Mouse (Mus musculus) ES-CJ7 (cell line): ENCODE results near the gene Mcu.

ENCODE experiments used
- DNase-seq: peaks from one replicate; pipeline ENCODE4 v3.0.0; 2011; ENCODE audit warnings: low read depth, low spot score

Mcu gene

DNA sequence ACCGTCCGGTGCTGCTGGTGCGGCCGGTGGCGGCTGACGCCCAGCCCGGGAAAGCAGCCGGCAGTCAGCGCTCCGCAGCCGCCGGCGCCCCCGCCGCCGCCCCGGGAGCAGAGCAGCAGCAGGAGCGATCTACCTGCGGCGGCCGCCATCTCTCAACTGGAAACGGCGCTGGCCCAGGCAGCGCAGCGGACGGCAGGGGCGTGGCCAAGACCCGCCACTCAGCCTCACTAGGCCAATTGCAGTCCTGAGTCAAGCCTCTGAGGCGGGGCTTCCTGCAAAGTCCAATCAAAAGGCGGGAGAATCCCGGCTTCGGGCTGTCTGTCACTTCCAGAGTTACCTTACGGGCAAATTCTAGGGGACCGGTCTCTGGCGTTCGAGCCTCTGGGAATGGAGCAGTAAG, at the start of gene Mcu:
Mcu (minus strand) TSS at position 171 of the 400 bp plus-strand sequence.
- peak; percentile 96 for DNase-seq

GRCm38 (mm10) chr10:59665503-59666291, 49.2 kb upstream of the Mcu start:
- no peak for DNase-seq

- no peak for DNase-seq
Observed at GRCm38 (mm10) chr10:59664765-59665164, 48.3 kb upstream of the Mcu start.

- DNase-seq: no peak
Observed at GRCm38 (mm10) chr10:59656799-59657198, 40.3 kb upstream of the Mcu start.

- no peak for DNase-seq
Observed at GRCm38 (mm10) chr10:59646821-59647378, 30.4 kb upstream of the Mcu start.

- DNase-seq: no peak
Observed at GRCm38 (mm10) chr10:59645153-59645552, 28.7 kb upstream of the Mcu start.

DNA sequence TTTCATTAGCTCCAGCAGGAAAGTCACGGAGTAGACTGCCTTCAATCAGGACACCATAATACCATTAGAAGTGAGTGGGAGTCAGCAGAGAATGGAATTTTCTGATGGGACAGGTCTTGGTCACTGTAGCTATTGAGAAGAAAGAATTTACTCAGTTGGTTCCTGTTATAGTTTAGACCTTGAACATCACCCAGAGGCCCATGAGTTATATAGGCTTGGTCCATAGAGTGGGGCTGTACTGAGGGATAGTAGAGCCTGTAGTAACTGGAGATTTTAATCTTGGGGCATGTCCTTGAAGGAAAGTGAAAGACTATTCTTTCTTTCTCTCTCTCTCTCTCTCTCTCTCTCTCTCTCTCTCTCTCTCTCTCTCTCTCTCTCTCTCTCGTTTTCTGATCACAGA, 28.2 kb upstream of the Mcu start:
- no peak for DNase-seq

DNA sequence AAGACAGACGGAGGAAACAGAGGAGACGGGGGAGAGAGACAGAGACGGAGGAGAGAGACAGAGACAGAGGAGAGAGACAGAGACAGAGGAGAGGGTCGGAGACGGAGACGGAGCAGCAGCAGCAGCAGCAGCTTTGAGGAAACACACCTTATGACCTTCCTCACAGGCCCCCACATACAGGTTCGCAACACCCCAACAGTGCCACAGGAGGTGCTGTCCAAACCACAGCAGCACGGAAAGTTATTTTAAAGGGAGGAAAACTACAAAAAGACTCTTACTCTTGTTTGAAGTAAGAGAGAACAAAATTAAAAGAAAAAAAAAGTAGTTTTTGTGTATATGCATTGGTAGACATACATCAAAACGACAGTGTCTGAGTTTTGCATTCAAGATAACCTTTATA, 27.2 kb upstream of the Mcu start:
- DNase-seq: no peak

- no peak for DNase-seq
Observed at GRCm38 (mm10) chr10:59642659-59643377, 26.3 kb upstream of the Mcu start.

DNA sequence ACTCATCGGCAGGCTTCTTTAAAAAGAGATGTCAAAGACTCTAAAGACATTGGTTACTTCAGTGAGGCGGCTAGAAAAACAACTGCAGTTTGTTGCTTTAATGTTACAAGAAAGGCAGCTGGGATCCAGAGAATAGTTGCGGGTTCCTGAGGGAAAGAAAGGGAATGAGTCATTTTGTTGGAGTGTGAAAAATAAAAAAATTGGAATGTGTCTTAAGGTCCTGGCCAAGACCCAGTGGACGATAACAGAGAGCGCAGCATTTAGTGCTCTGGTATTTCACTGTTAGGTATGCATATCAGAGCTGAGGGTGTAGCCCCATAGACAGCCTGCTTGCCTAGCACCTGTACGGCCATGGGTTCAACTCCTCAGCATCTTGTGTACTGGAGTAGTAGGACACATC, 22.1 kb upstream of the Mcu start:
- no peak for DNase-seq

GRCm38 (mm10) chr10:59637596-59638124, 21.2 kb upstream of the Mcu start:
- DNase-seq: no peak

DNA sequence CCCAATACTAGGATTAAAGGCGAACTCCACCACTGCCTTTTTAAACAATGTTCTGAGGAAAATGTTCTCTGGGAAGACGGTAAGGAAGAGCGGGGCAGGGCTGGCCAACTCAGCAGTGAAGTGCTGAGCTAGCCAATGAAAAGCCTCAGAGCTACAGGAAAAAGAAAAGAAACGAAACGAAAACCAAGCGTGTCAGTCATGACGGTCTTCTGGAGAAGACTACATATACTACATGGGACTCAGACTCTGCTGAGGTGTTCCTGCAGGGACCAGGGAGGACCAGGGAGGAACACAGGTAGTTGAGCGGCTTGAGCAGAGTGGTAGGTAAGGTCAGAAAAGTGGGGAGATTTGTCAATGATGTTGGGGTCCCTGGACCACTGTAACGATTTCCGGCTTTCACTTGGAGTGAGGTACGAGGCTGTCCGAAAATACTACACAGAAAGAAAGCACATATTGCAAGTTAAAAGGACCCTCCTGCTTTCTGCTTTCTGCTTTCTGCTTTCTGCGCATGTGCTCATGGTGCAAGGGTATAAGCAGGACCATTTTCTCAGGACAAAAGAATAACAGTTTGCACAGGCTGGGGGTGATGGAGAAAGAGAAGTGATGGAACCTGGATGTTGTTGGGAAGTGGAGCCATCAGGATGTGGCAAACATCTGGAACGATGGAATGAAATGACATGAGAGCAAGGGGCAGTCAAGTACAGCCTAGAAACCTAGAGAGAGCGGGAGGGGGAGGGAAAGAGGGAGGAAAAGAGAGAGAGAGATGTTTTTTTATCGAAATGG, 20.4 kb upstream of the Mcu start:
- DNase-seq: no peak

- DNase-seq: no peak
Observed at GRCm38 (mm10) chr10:59636048-59636447, 19.6 kb upstream of the Mcu start.

GRCm38 (mm10) chr10:59629506-59629782, 13.0 kb upstream of the Mcu start:
- DNase-seq: no peak

- no peak for DNase-seq
Observed at GRCm38 (mm10) chr10:59628641-59629505, 12.4 kb upstream of the Mcu start.

- DNase-seq: no peak
Observed at GRCm38 (mm10) chr10:59623496-59623895, 7.0 kb upstream of the Mcu start.

DNA sequence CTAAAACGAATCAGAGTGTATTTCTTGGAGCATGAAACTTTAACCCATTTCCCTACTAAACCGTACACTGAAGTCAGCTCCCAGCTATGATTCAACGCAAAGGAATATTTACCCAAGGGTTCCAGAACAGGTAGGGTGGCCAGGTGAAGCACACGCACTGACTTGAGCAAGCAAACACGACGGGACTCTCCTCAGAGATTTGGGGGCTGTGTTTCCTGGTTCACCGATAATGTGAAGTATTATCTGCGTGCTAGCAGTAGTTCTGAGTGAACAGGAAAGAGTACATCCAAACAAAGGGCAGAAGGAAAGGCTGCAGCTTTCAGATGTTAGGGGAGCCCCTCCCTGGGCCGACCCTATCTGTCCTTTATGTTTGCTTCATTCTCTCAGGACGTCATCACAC, 4.9 kb upstream of the Mcu start:
- DNase-seq: no peak

GRCm38 (mm10) chr10:59617776-59618175, 1.3 kb upstream of the Mcu start:
- DNase-seq: no peak

- peak; percentile 69 for DNase-seq
Observed at GRCm38 (mm10) chr10:59615981-59616520, 441 bp downstream of the Mcu start, which contains the start of gene Gm10322. Gene Gm10322 (plus strand): TSS chr10:59616063.

GRCm38 (mm10) chr10:59615411-59615810, 1.1 kb downstream of the Mcu start:
- no peak for DNase-seq

DNA sequence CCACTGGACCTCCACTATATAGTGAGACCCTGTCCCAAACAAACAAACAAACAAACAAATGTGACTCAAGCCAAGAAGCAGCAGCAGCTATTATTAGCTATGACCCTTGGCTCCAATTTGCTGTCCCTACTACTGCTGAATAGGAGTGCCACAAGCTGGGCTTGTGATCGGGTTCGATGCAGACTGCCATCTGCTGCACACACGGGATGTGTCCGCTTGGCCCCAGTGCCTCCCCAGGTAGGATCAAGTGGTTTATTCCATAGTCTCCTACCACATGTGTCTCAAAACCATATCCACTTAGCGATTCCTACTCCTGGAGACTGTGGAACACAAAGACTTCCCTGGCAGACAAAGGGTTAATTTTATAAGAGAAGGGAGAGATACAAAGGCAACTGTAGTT, 2.4 kb downstream of the Mcu start:
- DNase-seq: no peak
